Mouse (Mus musculus): ENCODE results near the gene Olfr1392. TPM values are rescaled to one million over a fixed set of nuclear protein-coding genes. Genes with fewer than 3 reads are reported as not detected.

Olfr1392 gene
- polyA plus RNA-seq, 1 experiment from 2014 or later, result not detected

DNA sequence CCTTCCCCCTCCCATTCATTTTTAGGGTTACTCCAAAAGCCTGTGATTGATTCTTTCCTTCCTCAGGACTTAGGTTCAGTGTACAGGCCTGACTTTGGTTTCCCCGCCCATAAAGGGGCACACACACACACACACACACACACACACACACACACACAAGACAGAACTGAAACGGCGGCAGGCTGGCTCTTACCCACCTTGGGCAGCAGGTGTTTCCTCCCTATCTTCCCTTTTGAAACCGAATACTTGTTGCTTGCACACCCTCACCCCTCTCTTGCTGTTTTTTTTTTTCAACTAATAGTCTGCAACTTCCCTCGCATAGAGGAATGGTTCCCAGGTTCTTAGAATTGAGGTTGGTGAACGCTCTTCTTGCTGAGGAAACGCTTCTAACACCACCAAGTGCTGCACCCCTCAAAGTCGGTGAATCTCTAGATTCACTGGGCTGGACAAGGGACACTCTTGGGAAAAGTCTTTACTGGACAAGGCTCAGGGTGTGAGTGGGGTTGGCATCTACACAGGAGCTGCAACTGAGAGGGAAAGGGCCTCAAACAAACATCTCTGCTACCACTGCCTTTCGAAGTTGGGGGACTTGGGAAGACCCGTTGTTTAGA is 35.2 kb upstream of the Olfr1392 start:
- Histone ChIP-seq H3K9me3 (ENCODE audit: control insufficient read depth, low read length) (no peaks in the 10 kb centered on the region), H3K27ac (replicated peaks; ENCODE audit: low read depth, low read length) (peak overlapping the region; percentile 49; the same call in 1 of the 2 replicates), H3K9ac (replicated peaks; ENCODE audit: low read length) (peak overlapping the region; percentile 61), H3K4me1 (ENCODE audit: control insufficient read depth, insufficient read depth, low read length) (peaks cover 19% of the 10 kb centered on the region), H3K4me2 (ENCODE audit: low read length) (peak overlapping the region; percentile 91), H3K4me3 (replicated peaks; ENCODE audit: low read depth, low read length) (peak overlapping the region; percentile 50), H3K27me3 (ENCODE audit: control insufficient read depth, insufficient read depth, low read length) (no peaks in the 10 kb centered on the region), H3K36me3 (ENCODE audit: control insufficient read depth, insufficient read depth, low read length) (0 out of 2 replicates have a peak, but pooled peaks cover 11% of the 10 kb centered on the region)
- 30% methylated on average over 10 of the region's 10 CpGs for WGBS
- ATAC-seq (ENCODE audit: low FRiP score, low TSS enrichment) (peak; percentile 21; the same call in 1 of the 2 replicates), DNase-seq (no peak)

- peak; percentile 89 for ATAC-seq (ENCODE audit: low FRiP score, low TSS enrichment)
- peaks cover 15% of the 10 kb centered on the region for H3K4me1 ChIP-seq (ENCODE audit: control insufficient read depth, insufficient read depth, low read length)
- peak; percentile 74 for DNase-seq
- no peaks in the 10 kb centered on the region for H3K27me3 ChIP-seq (ENCODE audit: control insufficient read depth, insufficient read depth, low read length)
- no peaks in the 10 kb centered on the region for H3K9me3 ChIP-seq (ENCODE audit: control insufficient read depth, low read length)
- H3K36me3 ChIP-seq (ENCODE audit: control insufficient read depth, insufficient read depth, low read length), result 0 out of 2 replicates have a peak, but pooled peaks cover 11% of the 10 kb centered on the region
- H3K9ac ChIP-seq (replicated peaks; ENCODE audit: low read length), result peak overlapping the region; percentile 61
- H3K4me3 ChIP-seq (replicated peaks; ENCODE audit: low read depth, low read length), result peak overlapping the region; percentile 50
- peak overlapping the region; percentile 49 for H3K27ac ChIP-seq (replicated peaks; ENCODE audit: low read depth, low read length)
- WGBS, result 2% methylated on average over 45 of the region's 45 CpGs
- H3K4me2 ChIP-seq (ENCODE audit: low read length), result peak overlapping the region; percentile 91
Measured at GRCm38 (mm10) chr11:49250422-49251379, 34.4 kb upstream of the Olfr1392 start.

DNA sequence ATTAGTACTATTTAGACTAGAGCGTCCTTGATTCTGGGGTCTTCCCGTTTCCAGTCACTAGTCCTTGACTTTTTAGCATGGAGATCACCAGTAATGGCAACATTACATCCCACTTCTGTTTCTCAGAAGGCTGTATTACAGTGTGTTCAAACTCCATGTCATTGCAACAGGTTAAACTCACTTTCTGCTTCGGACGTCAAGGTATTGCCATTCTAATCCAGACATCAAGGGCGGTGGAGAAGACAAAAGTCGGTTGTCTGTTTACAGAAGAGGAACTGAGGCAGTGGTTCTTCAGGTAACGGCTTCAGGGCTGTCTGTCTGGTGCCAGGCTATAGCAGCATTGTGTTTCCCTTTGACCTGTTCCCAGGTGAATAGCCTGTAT is 33.7 kb upstream of the Olfr1392 start:
- WGBS, result 76% methylated on average over 7 of the region's 7 CpGs
- H3K4me3 ChIP-seq (replicated peaks; ENCODE audit: low read depth, low read length), result no peak overlapping the region; the same call in 1 of the 2 replicates

DNA sequence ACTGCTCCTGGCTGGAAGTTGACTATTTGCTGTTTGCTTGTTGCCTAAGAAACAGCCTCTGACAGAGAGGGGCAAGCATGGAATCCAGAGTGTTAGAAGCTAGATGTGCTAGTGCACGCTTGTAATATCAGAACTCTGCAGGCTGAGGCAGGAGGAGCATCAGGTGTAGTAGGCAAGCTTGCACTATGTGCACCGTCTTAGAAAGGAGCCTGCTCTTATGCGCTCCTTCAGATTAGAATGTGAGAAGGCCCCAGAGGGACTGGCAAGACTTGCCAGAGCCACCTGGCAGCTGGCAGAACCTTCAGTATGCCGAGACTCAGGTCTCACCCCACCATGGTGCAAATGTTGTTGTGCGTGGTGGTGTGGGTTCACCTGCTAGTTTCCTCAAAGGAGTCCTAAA is 33.0 kb upstream of the Olfr1392 start:
- peaks cover 15% of the 10 kb centered on the region for H3K4me1 ChIP-seq (ENCODE audit: control insufficient read depth, insufficient read depth, low read length)
- WGBS, result 92% methylated on average over 5 of the region's 5 CpGs
- ATAC-seq (ENCODE audit: low FRiP score, low TSS enrichment), result no peak

More for the DNA sequence above, 33.7 kb upstream of the Olfr1392 start:
- Histone ChIP-seq H3K27me3 (ENCODE audit: control insufficient read depth, insufficient read depth, low read length) (no peaks in the 10 kb centered on the region), H3K9ac (replicated peaks; ENCODE audit: low read length) (no peak overlapping the region), H3K4me2 (ENCODE audit: low read length) (peak overlapping the region; percentile 91), H3K36me3 (ENCODE audit: control insufficient read depth, insufficient read depth, low read length) (0 out of 2 replicates have a peak, but pooled peaks cover 11% of the 10 kb centered on the region), H3K4me1 (ENCODE audit: control insufficient read depth, insufficient read depth, low read length) (peaks cover 15% of the 10 kb centered on the region), H3K27ac (replicated peaks; ENCODE audit: low read depth, low read length) (no peak overlapping the region), H3K9me3 (ENCODE audit: control insufficient read depth, low read length) (no peaks in the 10 kb centered on the region)
- ATAC-seq (ENCODE audit: low FRiP score, low TSS enrichment) (no peak), DNase-seq (no peak)

GRCm38 (mm10) chr11:49253035-49253434 is 32.0 kb upstream of the Olfr1392 start:
- 93% methylated on average over 6 of the region's 6 CpGs for WGBS
- no peak overlapping the region for H3K4me2 ChIP-seq (ENCODE audit: low read length)
- no peak for ATAC-seq (ENCODE audit: low FRiP score, low TSS enrichment)
- H3K27me3 ChIP-seq (ENCODE audit: control insufficient read depth, insufficient read depth, low read length), result no peaks in the 10 kb centered on the region
- H3K4me3 ChIP-seq (replicated peaks; ENCODE audit: low read depth, low read length), result no peak overlapping the region
- no peak overlapping the region for H3K9ac ChIP-seq (replicated peaks; ENCODE audit: low read length)
- H3K9me3 ChIP-seq (ENCODE audit: control insufficient read depth, low read length), result no peaks in the 10 kb centered on the region
- no peak for DNase-seq
- 0 out of 2 replicates have a peak, but pooled peaks cover 11% of the 10 kb centered on the region for H3K36me3 ChIP-seq (ENCODE audit: control insufficient read depth, insufficient read depth, low read length)
- H3K27ac ChIP-seq (replicated peaks; ENCODE audit: low read depth, low read length), result no peak overlapping the region
- peaks cover 15% of the 10 kb centered on the region for H3K4me1 ChIP-seq (ENCODE audit: control insufficient read depth, insufficient read depth, low read length)

More for the DNA sequence above, 33.0 kb upstream of the Olfr1392 start:
- no peak for DNase-seq
- Histone ChIP-seq H3K9me3 (ENCODE audit: control insufficient read depth, low read length) (no peaks in the 10 kb centered on the region), H3K27me3 (ENCODE audit: control insufficient read depth, insufficient read depth, low read length) (no peaks in the 10 kb centered on the region), H3K27ac (replicated peaks; ENCODE audit: low read depth, low read length) (no peak overlapping the region), H3K4me3 (replicated peaks; ENCODE audit: low read depth, low read length) (no peak overlapping the region), H3K4me2 (ENCODE audit: low read length) (no peak overlapping the region), H3K9ac (replicated peaks; ENCODE audit: low read length) (no peak overlapping the region), H3K36me3 (ENCODE audit: control insufficient read depth, insufficient read depth, low read length) (0 out of 2 replicates have a peak, but pooled peaks cover 11% of the 10 kb centered on the region)

- peaks cover 26% of the 10 kb centered on the region for H3K36me3 ChIP-seq (ENCODE audit: control insufficient read depth, insufficient read depth, low read length)
- DNase-seq (no peak), ATAC-seq (ENCODE audit: low FRiP score, low TSS enrichment) (no peak)
- H3K4me2 ChIP-seq (ENCODE audit: low read length), result no peak overlapping the region
- no peaks in the 10 kb centered on the region for H3K4me1 ChIP-seq (ENCODE audit: control insufficient read depth, insufficient read depth, low read length)
- 96% methylated on average over 2 of the region's 2 CpGs for WGBS
- H3K9me3 ChIP-seq (ENCODE audit: control insufficient read depth, low read length), result no peaks in the 10 kb centered on the region
- no peak overlapping the region for H3K4me3 ChIP-seq (replicated peaks; ENCODE audit: low read depth, low read length)
- no peak overlapping the region for H3K9ac ChIP-seq (replicated peaks; ENCODE audit: low read length)
- H3K27ac ChIP-seq (replicated peaks; ENCODE audit: low read depth, low read length), result no peak overlapping the region
- no peaks in the 10 kb centered on the region for H3K27me3 ChIP-seq (ENCODE audit: control insufficient read depth, insufficient read depth, low read length)
Measured at GRCm38 (mm10) chr11:49259296-49259695, 25.8 kb upstream of the Olfr1392 start.

DNA sequence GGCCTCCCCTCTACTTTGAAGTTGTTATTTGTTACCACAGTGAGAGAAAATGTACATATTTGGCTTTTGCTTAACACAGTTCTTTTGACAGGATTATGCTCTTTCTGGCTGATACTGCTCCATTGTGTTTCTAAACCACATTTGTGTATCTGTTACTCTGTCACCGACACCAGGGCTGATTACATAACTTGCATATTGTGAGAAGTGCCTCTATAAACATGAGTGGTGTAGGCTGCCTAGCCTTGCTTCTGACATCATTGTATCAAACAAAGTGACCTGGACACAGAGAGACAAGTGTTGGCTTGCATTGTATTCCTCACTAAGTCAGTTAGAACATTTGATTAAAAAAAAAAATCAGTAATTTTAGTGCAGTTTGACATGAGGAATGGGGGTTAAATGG is 25.3 kb upstream of the Olfr1392 start:
- H3K27ac ChIP-seq (replicated peaks; ENCODE audit: low read depth, low read length), result no peak overlapping the region
- WGBS, result 80% methylated on average over 1 of the region's 1 CpGs
- no peaks in the 10 kb centered on the region for H3K4me1 ChIP-seq (ENCODE audit: control insufficient read depth, insufficient read depth, low read length)
- no peak overlapping the region for H3K4me3 ChIP-seq (replicated peaks; ENCODE audit: low read depth, low read length)
- DNase-seq, result no peak
- H3K36me3 ChIP-seq (ENCODE audit: control insufficient read depth, insufficient read depth, low read length), result peaks cover 21% of the 10 kb centered on the region
- H3K4me2 ChIP-seq (ENCODE audit: low read length), result no peak overlapping the region
- no peak for ATAC-seq (ENCODE audit: low FRiP score, low TSS enrichment)
- no peak overlapping the region for H3K9ac ChIP-seq (replicated peaks; ENCODE audit: low read length)
- H3K9me3 ChIP-seq (ENCODE audit: control insufficient read depth, low read length), result no peaks in the 10 kb centered on the region
- no peaks in the 10 kb centered on the region for H3K27me3 ChIP-seq (ENCODE audit: control insufficient read depth, insufficient read depth, low read length)

DNA sequence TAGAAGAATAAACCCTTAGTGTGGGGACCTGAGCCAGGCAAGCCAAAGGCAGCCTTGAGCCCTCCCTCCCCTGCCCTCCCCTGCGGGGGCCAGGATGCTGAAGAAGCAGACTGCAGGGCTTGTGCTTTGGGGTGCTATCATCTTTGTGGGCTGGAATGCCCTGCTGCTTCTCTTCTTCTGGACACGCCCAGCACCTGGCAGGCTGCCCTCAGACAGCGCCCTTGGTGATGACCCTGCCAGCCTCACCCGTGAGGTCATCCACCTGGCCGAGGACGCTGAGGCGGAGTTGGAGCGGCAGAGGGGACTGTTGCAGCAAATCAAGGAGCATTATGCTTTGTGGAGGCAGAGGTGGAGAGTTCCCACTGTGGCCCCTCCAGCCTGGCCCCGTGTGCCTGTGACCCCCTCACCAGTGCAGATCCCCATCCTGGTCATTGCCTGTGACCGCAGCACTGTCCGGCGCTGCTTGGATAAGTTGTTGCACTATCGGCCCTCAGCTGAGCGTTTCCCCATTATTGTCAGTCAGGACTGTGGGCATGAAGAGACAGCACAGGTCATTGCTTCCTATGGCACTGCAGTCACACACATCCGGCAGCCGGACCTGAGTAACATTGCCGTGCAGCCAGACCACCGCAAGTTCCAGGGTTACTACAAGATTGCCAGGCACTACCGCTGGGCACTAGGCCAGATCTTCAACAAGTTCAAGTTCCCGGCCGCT is 24.3 kb upstream of the Olfr1392 start:
- Histone ChIP-seq H3K4me1 (ENCODE audit: control insufficient read depth, insufficient read depth, low read length) (no peaks in the 10 kb centered on the region), H3K36me3 (ENCODE audit: control insufficient read depth, insufficient read depth, low read length) (peaks cover 19% of the 10 kb centered on the region), H3K9me3 (ENCODE audit: control insufficient read depth, low read length) (no peaks in the 10 kb centered on the region), H3K27me3 (ENCODE audit: control insufficient read depth, insufficient read depth, low read length) (no peaks in the 10 kb centered on the region), H3K4me2 (ENCODE audit: low read length) (no peak overlapping the region), H3K27ac (replicated peaks; ENCODE audit: low read depth, low read length) (no peak overlapping the region), H3K4me3 (replicated peaks; ENCODE audit: low read depth, low read length) (no peak overlapping the region), H3K9ac (replicated peaks; ENCODE audit: low read length) (no peak overlapping the region)
- DNase-seq (no peak), ATAC-seq (ENCODE audit: low FRiP score, low TSS enrichment) (no peak)
- WGBS, result 95% methylated on average over 21 of the region's 21 CpGs
